Mouse (Mus musculus): ENCODE measurements at regions not wholly inside any gene's neighbourhood (a gene's known extent, or its start where the extent isn't known, plus 50 kb on each side); places are given as distances from the start of the nearest gene placed in this dataset.

GRCm38 (mm10) chr12:12693838-12694777, 247.6 kb downstream of the Mycn start:
- H3K9me3 ChIP-seq (ENCODE audit: low read length): no peaks in the 10 kb centered on the region
- H3K36me3 ChIP-seq (ENCODE audit: insufficient read depth, low read length): no peaks in the 10 kb centered on the region
- no peak overlapping the region for H3K4me3 ChIP-seq (ENCODE audit: low read depth, low read length)
- WGBS: 14% methylated on average over 29 of the region's 29 CpGs
- ATAC-seq (ENCODE audit: low FRiP score): peak; percentile 59; the same call in 1 of the 2 replicates
- H3K27me3 ChIP-seq (ENCODE audit: insufficient read depth, low read length): no peaks in the 10 kb centered on the region
- H3K9ac ChIP-seq (replicated peaks; ENCODE audit: low read length, poor library complexity, severe bottlenecking): no peak overlapping the region
- TF ChIP-seq CTCF (IDR thresholded peaks at IDR 0.05): no peak
- H3K4me1 ChIP-seq (ENCODE audit: insufficient read depth, low read length): no peaks in the 10 kb centered on the region
- no peak for DNase-seq (ENCODE audit: low spot score)
- peak overlapping the region; percentile 12 for H3K4me2 ChIP-seq (ENCODE audit: low read depth, low read length, poor library complexity, severe bottlenecking)
- no peak overlapping the region for H3K27ac ChIP-seq (ENCODE audit: low read depth, low read length)

GRCm38 (mm10) chr12:12687376-12687775, 254.3 kb downstream of the Mycn start:
- no peaks in the 10 kb centered on the region for H3K27me3 ChIP-seq (ENCODE audit: insufficient read depth, low read length)
- H3K36me3 ChIP-seq (ENCODE audit: insufficient read depth, low read length): no peaks in the 10 kb centered on the region
- no peak for TF ChIP-seq CTCF (IDR thresholded peaks at IDR 0.05)
- H3K4me1 ChIP-seq (ENCODE audit: insufficient read depth, low read length): no peaks in the 10 kb centered on the region; the same call in 1 of the 2 replicates
- H3K9me3 ChIP-seq (ENCODE audit: low read length): no peaks in the 10 kb centered on the region
- 82% methylated on average over 2 of the region's 2 CpGs for WGBS
- H3K4me2 ChIP-seq (ENCODE audit: low read depth, low read length, poor library complexity, severe bottlenecking): no peak overlapping the region
- no peak overlapping the region for H3K27ac ChIP-seq (ENCODE audit: low read depth, low read length)
- no peak overlapping the region for H3K4me3 ChIP-seq (ENCODE audit: low read depth, low read length)
- H3K9ac ChIP-seq (replicated peaks; ENCODE audit: low read length, poor library complexity, severe bottlenecking): no peak overlapping the region
- ATAC-seq (ENCODE audit: low FRiP score) (no peak), DNase-seq (ENCODE audit: low spot score) (no peak)

- H3K27me3 ChIP-seq (ENCODE audit: insufficient read depth, low read length): no peaks in the 10 kb centered on the region
- ATAC-seq (ENCODE audit: low FRiP score) (no peak), DNase-seq (ENCODE audit: low spot score) (no peak)
- H3K4me3 ChIP-seq (ENCODE audit: low read depth, low read length): no peak overlapping the region
- no peak overlapping the region for H3K4me2 ChIP-seq (ENCODE audit: low read depth, low read length, poor library complexity, severe bottlenecking)
- H3K27ac ChIP-seq (ENCODE audit: low read depth, low read length): no peak overlapping the region
- no peak for TF ChIP-seq CTCF (IDR thresholded peaks at IDR 0.05)
- no peaks in the 10 kb centered on the region for H3K9me3 ChIP-seq (ENCODE audit: low read length)
- peaks cover 6% of the 10 kb centered on the region for H3K4me1 ChIP-seq (ENCODE audit: insufficient read depth, low read length)
- WGBS: 48% methylated on average over 7 of the region's 7 CpGs
- H3K36me3 ChIP-seq (ENCODE audit: insufficient read depth, low read length): no peaks in the 10 kb centered on the region
- H3K9ac ChIP-seq (replicated peaks; ENCODE audit: low read length, poor library complexity, severe bottlenecking): no peak overlapping the region
These were observed 256.5 kb downstream of the Mycn start for GRCm38 (mm10) chr12:12685217-12685522.

- 12% methylated on average over 16 of the region's 16 CpGs for WGBS
- Histone ChIP-seq H3K9me3 (ENCODE audit: low read length) (no peaks in the 10 kb centered on the region), H3K27me3 (ENCODE audit: insufficient read depth, low read length) (no peaks in the 10 kb centered on the region), H3K36me3 (ENCODE audit: insufficient read depth, low read length) (no peaks in the 10 kb centered on the region), H3K4me1 (ENCODE audit: insufficient read depth, low read length) (peaks cover 7% of the 10 kb centered on the region), H3K4me2 (ENCODE audit: low read depth, low read length, poor library complexity, severe bottlenecking) (0 out of 2 replicates have a peak overlapping the region, but pooled peaks have one; percentile 7), H3K4me3 (ENCODE audit: low read depth, low read length) (no peak overlapping the region), H3K9ac (replicated peaks; ENCODE audit: low read length, poor library complexity, severe bottlenecking) (no peak overlapping the region), H3K27ac (ENCODE audit: low read depth, low read length) (no peak overlapping the region)
- no peak for TF ChIP-seq CTCF (IDR thresholded peaks at IDR 0.05)
- DNase-seq (ENCODE audit: low spot score) (peak; percentile 71), ATAC-seq (ENCODE audit: low FRiP score) (peak; percentile 61)
These were observed 257.1 kb downstream of the Mycn start for GRCm38 (mm10) chr12:12684481-12685216.

- Histone ChIP-seq H3K27ac (ENCODE audit: low read depth, low read length) (no peak overlapping the region), H3K9ac (replicated peaks; ENCODE audit: low read length, poor library complexity, severe bottlenecking) (no peak overlapping the region)
These were observed 257.8 kb downstream of the Mycn start for GRCm38 (mm10) chr12:12683733-12684470.

More at GRCm38 (mm10) chr12:12683733-12684470, 257.8 kb downstream of the Mycn start:
- WGBS: 36% methylated on average over 10 of the region's 10 CpGs
- H3K36me3 ChIP-seq (ENCODE audit: insufficient read depth, low read length): no peaks in the 10 kb centered on the region
- H3K9me3 ChIP-seq (ENCODE audit: low read length): no peaks in the 10 kb centered on the region
- peaks cover 7% of the 10 kb centered on the region for H3K4me1 ChIP-seq (ENCODE audit: insufficient read depth, low read length)
- no peak for TF ChIP-seq CTCF (IDR thresholded peaks at IDR 0.05)
- H3K4me2 ChIP-seq (ENCODE audit: low read depth, low read length, poor library complexity, severe bottlenecking): no peak overlapping the region
- 0 out of 2 replicates have a peak, but pooled peaks have one; percentile 0 for ATAC-seq (ENCODE audit: low FRiP score)
- no peak overlapping the region for H3K4me3 ChIP-seq (ENCODE audit: low read depth, low read length)
- no peak for DNase-seq (ENCODE audit: low spot score)
- no peaks in the 10 kb centered on the region for H3K27me3 ChIP-seq (ENCODE audit: insufficient read depth, low read length)
